Mouse (Mus musculus): ENCODE measurements around the gene Cphx2. TPM values are rescaled to one million over a fixed set of nuclear protein-coding genes. Genes with fewer than 3 reads are reported as not detected.
"Not testable (repeated sequence)": the region's sequence is repeated elsewhere in the genome, so short reads cannot be mapped to it uniquely, and the experiment has no call there.

The Cphx2 gene
- not detected for total RNA-seq (2021)

- not testable (repeated sequence) for DNase-seq
Observed at GRCm38 (mm10) chr14:26081216-26081615, at the start of gene Cphx2. TSS of gene Cphx2 (plus strand) at chr14:26081516.

GRCm38 (mm10) chr14:26034364-26034763, 47.0 kb upstream of the Cphx2 start:
- not testable (repeated sequence) for DNase-seq

- DNase-seq, result not testable (repeated sequence)
Observed at GRCm38 (mm10) chr14:26035439-26035838, 45.9 kb upstream of the Cphx2 start.

- not testable (repeated sequence) for DNase-seq
Observed at GRCm38 (mm10) chr14:26042611-26043010, 38.7 kb upstream of the Cphx2 start, which contains the start of gene Gm9780. TSS of gene Gm9780 (minus strand) at chr14:26042711.

- not testable (repeated sequence) for DNase-seq
Observed at GRCm38 (mm10) chr14:26045007-26045406, 36.3 kb upstream of the Cphx2 start.

GRCm38 (mm10) chr14:26047026-26047425, 34.3 kb upstream of the Cphx2 start:
- not testable (repeated sequence) for DNase-seq

- DNase-seq, result not testable (repeated sequence)
Observed at GRCm38 (mm10) chr14:26048767-26049166, 32.5 kb upstream of the Cphx2 start.

GRCm38 (mm10) chr14:26058184-26058583, 23.1 kb upstream of the Cphx2 start:
- DNase-seq, result not testable (repeated sequence)

GRCm38 (mm10) chr14:26059362-26059761, 22.0 kb upstream of the Cphx2 start:
- DNase-seq, result not testable (repeated sequence)

- not testable (repeated sequence) for DNase-seq
Observed at GRCm38 (mm10) chr14:26066574-26067324, 14.6 kb upstream of the Cphx2 start.

GRCm38 (mm10) chr14:26067325-26067633, 14.0 kb upstream of the Cphx2 start, which contains the start of gene Tmem254c:
TSS of gene Tmem254c (minus strand) at chr14:26067355.
- not testable (repeated sequence) for DNase-seq

GRCm38 (mm10) chr14:26076620-26077390, 4.5 kb upstream of the Cphx2 start:
- DNase-seq, result not testable (repeated sequence)

GRCm38 (mm10) chr14:26081997-26082396, 681 bp downstream of the Cphx2 start, which contains the start of gene Cphx3:
TSS of gene Cphx3 (plus strand) at chr14:26082297.
- DNase-seq, result not testable (repeated sequence)

- not testable (repeated sequence) for DNase-seq
Observed at GRCm38 (mm10) chr14:26097622-26098021, 16.3 kb downstream of the Cphx2 start.

- DNase-seq, result not testable (repeated sequence)
Observed at GRCm38 (mm10) chr14:26118150-26118549, 36.8 kb downstream of the Cphx2 start, which contains the start of gene Duxbl2. TSS of gene Duxbl2 (plus strand) at chr14:26118349.

GRCm38 (mm10) chr14:26118550-26119000, 37.3 kb downstream of the Cphx2 start:
- DNase-seq, result not testable (repeated sequence)

- not testable (repeated sequence) for DNase-seq
Observed at GRCm38 (mm10) chr14:26119095-26119494, 37.8 kb downstream of the Cphx2 start.

Other genes with a start within 250 kb of the Cphx2 start
- 10 to 100 TPM; 70.0 to 81.0 TPM for gene Anxa11, start 239.4 kb upstream of the Cphx2 start, total RNA-seq (2021)
- not detected for gene Plac9a, start 178.4 kb upstream of the Cphx2 start, total RNA-seq (2021)
- gene Tmem254a, start 153.8 kb upstream of the Cphx2 start, total RNA-seq (2021), result 10 to 100 TPM in 1 of 2 experiments, 1 to 10 TPM in 1; 9.2 to 10.0 TPM
- not detected for gene Cphx1, start 143.2 kb upstream of the Cphx2 start, total RNA-seq (2021)
- gene Duxbl1, start 102.9 kb upstream of the Cphx2 start, total RNA-seq (2021), result under 1 TPM; 0.77 to 0.83 TPM
- 1 to 10 TPM in 1 of 2 experiments, under 1 TPM in 1; 0.87 to 4.7 TPM for gene Gm9780, start 38.8 kb upstream of the Cphx2 start, total RNA-seq (2021)
- gene Tmem254c, start 14.2 kb upstream of the Cphx2 start, total RNA-seq (2021), result 10 to 100 TPM; 18.4 to 19.2 TPM
- not detected for gene Cphx3, start 781 bp downstream of the Cphx2 start, total RNA-seq (2021)
- under 1 TPM in 1 of 2 experiments, not detected in 1; 0.25 TPM for gene Duxbl2, start 36.8 kb downstream of the Cphx2 start, total RNA-seq (2021)
- 1 to 10 TPM; 3.8 to 7.3 TPM for gene Plac9b, start 101.0 kb downstream of the Cphx2 start, total RNA-seq (2021)
- 10 to 100 TPM; 15.0 to 16.8 TPM for gene Tmem254b, start 125.5 kb downstream of the Cphx2 start, total RNA-seq (2021)
- gene Duxbl3, start 176.4 kb downstream of the Cphx2 start, total RNA-seq (2021), result 1 to 10 TPM in 1 of 2 experiments, under 1 TPM in 1; 0.70 to 1.4 TPM